Mouse (Mus musculus): ENCODE data around the gene Psmb7. TPM values are rescaled to one million over a fixed set of nuclear protein-coding genes. Genes with fewer than 3 reads are reported as not detected.
A peak's percentile ranks its signal among the peaks of the same experiment; 100 is the strongest.

The Psmb7 gene
- polyA plus RNA-seq, 1 experiment from 2014 or later = 299 TPM

DNA sequence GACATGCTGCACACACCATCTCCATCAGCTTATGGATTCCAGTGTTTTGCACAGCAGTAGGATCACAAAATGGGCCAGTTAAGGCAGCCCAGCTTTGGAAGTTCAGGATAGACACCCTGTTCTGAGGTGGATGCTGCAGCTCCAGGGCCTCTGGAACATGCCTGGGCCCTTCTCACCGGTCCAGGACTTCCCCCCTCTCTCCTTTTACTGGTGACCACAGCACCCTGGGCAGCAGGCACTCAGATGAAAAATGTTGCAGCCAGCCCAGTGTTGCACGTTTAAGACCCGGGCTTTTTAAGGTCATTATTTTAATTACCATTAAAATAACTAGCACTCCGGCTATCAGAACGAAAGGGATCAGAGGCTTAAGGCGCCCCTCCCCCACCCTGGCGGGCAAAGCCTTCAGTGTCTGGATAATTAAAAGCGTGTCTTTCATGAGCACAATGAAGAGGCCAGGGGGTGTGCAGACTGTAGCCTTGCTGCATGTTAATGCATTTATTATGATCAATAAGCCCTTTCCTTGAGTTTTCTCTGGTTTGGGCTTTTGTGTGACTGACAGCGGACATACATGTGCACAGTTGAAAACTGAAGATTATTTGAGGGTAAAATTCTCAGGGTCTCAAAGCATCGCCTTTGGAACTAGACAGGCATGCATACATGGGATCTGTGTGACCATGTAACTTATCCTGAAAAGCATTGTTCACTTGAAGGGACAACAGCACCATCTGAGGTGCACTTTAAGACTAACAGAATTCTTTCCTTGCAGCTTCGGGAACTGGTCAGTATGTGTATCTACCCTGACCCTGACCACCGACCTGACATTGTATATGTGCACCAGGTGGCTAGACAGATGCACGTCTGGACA lies 59.1 kb downstream of the Psmb7 start:
- H3K27me3 ChIP-seq (replicated peaks) = no peaks in the 10 kb centered on the region
- H3K4me1 ChIP-seq = peaks cover 33% of the 10 kb centered on the region
- WGBS = 29% methylated on average over 13 of the region's 13 CpGs
- H3K36me3 ChIP-seq = peaks cover 29% of the 10 kb centered on the region; the same call in 1 of the 2 replicates
- H3K9me3 ChIP-seq = no peaks in the 10 kb centered on the region
- H3K9ac ChIP-seq = no peak overlapping the region
- no peak overlapping the region for H3K4me3 ChIP-seq
- H3K27ac ChIP-seq = 0 out of 2 replicates have a peak overlapping the region, but pooled peaks have one; percentile 8
- H3K4me2 ChIP-seq (replicated peaks) = 0 out of 2 replicates have a peak overlapping the region, but pooled peaks have one; percentile 7
- peak; percentile 78 for ATAC-seq (ENCODE audit: low FRiP score, low read depth)

DNA sequence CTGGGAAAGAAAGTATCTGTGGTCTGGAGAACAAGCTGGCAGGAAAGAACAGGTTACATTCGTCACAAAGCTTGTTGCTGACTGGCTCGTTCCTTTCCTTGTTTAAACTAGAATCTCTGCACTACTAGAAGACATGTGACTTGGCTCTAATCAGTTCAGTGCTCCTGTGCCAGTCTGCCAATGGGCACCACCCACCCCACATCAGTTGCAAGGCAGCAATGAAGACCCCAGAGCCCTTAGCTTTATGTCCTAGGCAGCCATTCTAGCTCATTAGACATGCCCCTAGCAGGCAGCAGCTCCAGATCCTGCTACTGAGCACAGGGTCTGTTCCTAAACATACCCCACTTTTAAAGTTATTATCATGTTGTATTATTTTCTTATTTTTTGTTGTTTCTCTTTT lies 59.9 kb downstream of the Psmb7 start:
- H3K4me3 ChIP-seq = no peak overlapping the region
- H3K27me3 ChIP-seq (replicated peaks) = no peaks in the 10 kb centered on the region
- H3K27ac ChIP-seq = 0 out of 2 replicates have a peak overlapping the region, but pooled peaks have one; percentile 8
- H3K4me2 ChIP-seq (replicated peaks) = no peak overlapping the region
- H3K9me3 ChIP-seq = no peaks in the 10 kb centered on the region
- ATAC-seq (ENCODE audit: low FRiP score, low read depth) = no peak
- peaks cover 24% of the 10 kb centered on the region; the same call in 1 of the 2 replicates for H3K36me3 ChIP-seq
- H3K9ac ChIP-seq = no peak overlapping the region
- WGBS = 81% methylated on average over 2 of the region's 2 CpGs
- peaks cover 40% of the 10 kb centered on the region for H3K4me1 ChIP-seq

DNA sequence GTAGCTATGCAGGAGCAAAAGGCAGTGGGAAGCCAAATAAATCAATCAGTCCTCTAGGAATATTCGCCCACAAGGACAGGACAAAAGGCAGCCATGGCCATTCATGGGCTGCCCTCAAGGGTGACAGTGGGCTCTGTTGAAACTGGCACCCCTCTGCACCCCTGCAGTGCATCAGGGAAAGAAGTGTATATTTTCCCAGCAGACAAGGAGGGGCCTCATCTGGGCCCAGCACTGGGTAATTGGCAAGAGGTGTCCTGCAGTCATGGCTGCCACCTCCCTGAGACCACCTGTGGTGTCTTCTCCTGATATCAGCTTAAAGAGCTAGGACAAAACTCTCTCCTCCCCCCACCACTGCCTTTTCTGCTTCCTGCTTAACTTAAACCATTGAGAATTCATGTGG lies 64.4 kb downstream of the Psmb7 start:
- H3K4me2 ChIP-seq (replicated peaks) = peak overlapping the region; percentile 7; the same call in 1 of the 2 replicates
- H3K4me1 ChIP-seq = peaks cover 27% of the 10 kb centered on the region
- H3K36me3 ChIP-seq = peaks cover 13% of the 10 kb centered on the region; the same call in 1 of the 2 replicates
- H3K27me3 ChIP-seq (replicated peaks) = no peaks in the 10 kb centered on the region
- peak overlapping the region; percentile 79; the same call in 1 of the 2 replicates for H3K27ac ChIP-seq
- H3K9ac ChIP-seq = no peak overlapping the region
- WGBS = 29% methylated on average over 1 of the region's 1 CpGs
- no peak overlapping the region for H3K4me3 ChIP-seq
- ATAC-seq (ENCODE audit: low FRiP score, low read depth) = peak; percentile 22
- no peaks in the 10 kb centered on the region for H3K9me3 ChIP-seq

DNA sequence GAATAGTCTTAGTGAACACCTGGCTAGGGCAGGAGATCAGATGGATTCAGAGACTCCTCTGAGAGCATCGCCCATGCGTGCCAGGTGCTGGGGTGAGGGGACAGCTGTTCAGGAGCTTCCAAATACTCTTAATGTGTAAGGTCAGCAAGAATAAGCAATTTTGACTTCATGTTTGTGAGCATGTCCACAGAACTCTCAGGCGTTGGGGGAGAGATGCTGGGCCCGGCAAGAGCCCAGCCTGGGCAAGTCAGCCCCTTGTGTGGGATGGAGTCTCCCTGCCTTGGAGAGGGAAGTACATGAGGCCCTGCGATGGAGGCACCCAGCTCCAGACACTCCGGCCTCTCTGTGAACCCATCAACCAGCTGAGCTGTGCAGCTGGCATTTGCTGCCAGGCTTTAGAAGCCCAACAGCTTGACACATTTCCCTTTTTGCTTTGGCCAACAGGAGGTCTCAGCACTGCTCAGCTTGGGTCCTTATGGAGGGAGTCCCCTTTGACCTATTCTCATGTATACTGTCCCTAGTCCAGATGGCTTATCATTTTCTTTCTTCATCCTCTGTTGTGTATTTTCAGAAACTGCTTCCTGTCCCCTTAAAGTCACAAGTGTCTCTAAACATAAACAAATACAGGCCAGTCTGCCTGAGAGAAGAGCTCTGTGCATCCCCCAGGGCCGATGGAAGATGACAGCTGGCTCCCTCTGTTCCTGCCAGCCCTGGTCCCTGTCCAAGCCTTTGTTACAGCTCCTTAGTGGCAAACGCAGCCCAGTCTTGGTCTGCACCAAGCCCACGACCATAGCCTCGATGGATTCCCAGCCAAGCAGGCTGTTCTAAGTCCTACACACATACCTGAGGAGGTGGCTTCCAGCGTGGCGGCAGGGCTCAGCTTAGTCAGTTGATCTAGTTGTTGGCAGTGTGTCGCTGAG lies 65.0 kb downstream of the Psmb7 start:
- H3K27ac ChIP-seq = peak overlapping the region; percentile 79
- WGBS = 50% methylated on average over 13 of the region's 13 CpGs
- no peak overlapping the region for H3K9ac ChIP-seq
- H3K4me1 ChIP-seq = peaks cover 21% of the 10 kb centered on the region
- no peaks in the 10 kb centered on the region for H3K9me3 ChIP-seq
- H3K27me3 ChIP-seq (replicated peaks) = no peaks in the 10 kb centered on the region
- peak overlapping the region; percentile 7; the same call in 1 of the 2 replicates for H3K4me2 ChIP-seq (replicated peaks)
- peaks cover 13% of the 10 kb centered on the region; the same call in 1 of the 2 replicates for H3K36me3 ChIP-seq
- H3K4me3 ChIP-seq = no peak overlapping the region
- ATAC-seq (ENCODE audit: low FRiP score, low read depth) = peak; percentile 74

DNA sequence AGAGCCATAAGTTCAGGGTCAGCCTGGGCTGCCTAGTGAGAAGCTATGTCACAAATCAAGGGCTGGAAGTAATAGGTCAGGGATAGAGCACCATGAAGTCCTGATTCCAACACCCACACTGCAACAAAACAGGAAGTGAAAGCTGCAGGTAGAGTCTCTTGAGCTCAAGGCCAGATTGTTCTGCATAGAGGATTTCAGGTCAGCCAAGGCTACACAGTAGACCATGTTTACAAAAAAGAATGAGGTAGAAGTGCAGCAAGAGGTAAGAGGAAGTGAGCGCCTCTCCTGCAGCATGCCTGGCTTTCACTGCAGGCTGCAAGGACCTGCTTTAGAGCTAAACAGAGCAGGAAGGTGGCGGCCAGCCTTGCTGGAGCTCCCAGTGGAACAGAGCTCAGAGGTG lies 69.2 kb downstream of the Psmb7 start:
- no peak overlapping the region for H3K9ac ChIP-seq
- peaks cover 17% of the 10 kb centered on the region for H3K4me1 ChIP-seq
- H3K9me3 ChIP-seq = no peaks in the 10 kb centered on the region
- no peak overlapping the region for H3K27ac ChIP-seq
- WGBS = 89% methylated on average over 2 of the region's 2 CpGs
- no peak overlapping the region for H3K4me2 ChIP-seq (replicated peaks)
- H3K4me3 ChIP-seq = no peak overlapping the region
- H3K27me3 ChIP-seq (replicated peaks) = no peaks in the 10 kb centered on the region
- ATAC-seq (ENCODE audit: low FRiP score, low read depth) = no peak
- H3K36me3 ChIP-seq = peaks cover 25% of the 10 kb centered on the region; the same call in 1 of the 2 replicates

DNA sequence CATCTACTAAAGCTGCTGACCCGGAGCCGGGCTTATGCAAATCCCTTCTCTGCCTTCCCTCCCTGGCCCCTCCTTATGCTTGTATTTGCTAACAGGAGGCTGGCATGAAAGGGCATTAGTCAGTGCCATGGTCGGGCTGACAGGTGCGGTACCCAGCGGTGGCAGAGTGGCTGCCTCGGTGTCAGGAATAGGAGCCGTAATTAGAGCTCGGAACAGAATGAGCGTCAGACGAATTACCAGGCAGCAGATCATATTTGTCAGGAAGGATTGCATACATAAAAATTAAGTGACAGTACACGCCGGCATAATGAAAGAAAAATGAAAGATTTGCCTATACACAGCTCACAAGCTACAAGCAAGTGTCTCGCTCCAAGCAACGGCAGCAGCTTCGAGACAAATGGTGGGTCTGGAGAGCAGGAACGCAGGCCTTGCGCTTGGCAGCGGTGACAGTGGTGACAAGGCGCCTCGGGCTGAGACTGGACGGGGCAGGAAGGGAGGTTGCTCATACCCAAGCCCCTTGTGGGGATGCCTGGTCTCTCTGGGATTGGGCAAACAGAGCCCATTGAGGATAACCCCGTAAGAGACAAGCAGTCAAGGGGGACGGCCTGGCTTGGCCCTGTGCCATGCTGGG lies 71.8 kb downstream of the Psmb7 start:
- Histone ChIP-seq H3K4me1 (peaks cover 3% of the 10 kb centered on the region; the same call in 1 of the 2 replicates), H3K36me3 (peaks cover 40% of the 10 kb centered on the region), H3K27ac (no peak overlapping the region), H3K4me2 (replicated peaks) (no peak overlapping the region), H3K4me3 (no peak overlapping the region), H3K9ac (no peak overlapping the region), H3K27me3 (replicated peaks) (no peaks in the 10 kb centered on the region), H3K9me3 (no peaks in the 10 kb centered on the region)
- WGBS = 82% methylated on average over 23 of the region's 23 CpGs
- ATAC-seq (ENCODE audit: low FRiP score, low read depth) = 0 out of 2 replicates have a peak, but pooled peaks have one; percentile 26

DNA sequence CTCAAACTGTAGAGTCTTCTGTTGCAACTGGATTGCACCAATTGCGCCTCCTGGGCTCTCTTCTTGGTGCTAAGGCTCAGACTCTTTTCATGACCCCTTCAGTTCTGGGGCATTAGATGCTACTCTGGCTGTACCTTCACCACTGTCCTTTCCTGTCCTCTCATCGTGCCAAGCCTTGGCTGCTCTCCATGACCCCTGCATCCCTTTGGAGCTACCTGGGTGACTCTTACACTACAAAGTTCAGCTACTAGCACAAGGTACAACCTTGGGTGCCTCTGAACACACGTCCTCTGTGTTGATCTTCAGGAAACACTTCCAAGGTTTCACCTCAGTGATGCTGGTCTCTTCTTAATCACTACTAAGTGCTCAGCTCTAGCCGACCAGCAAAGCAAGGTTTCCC lies 81.3 kb downstream of the Psmb7 start:
- no peak overlapping the region for H3K4me3 ChIP-seq

DNA sequence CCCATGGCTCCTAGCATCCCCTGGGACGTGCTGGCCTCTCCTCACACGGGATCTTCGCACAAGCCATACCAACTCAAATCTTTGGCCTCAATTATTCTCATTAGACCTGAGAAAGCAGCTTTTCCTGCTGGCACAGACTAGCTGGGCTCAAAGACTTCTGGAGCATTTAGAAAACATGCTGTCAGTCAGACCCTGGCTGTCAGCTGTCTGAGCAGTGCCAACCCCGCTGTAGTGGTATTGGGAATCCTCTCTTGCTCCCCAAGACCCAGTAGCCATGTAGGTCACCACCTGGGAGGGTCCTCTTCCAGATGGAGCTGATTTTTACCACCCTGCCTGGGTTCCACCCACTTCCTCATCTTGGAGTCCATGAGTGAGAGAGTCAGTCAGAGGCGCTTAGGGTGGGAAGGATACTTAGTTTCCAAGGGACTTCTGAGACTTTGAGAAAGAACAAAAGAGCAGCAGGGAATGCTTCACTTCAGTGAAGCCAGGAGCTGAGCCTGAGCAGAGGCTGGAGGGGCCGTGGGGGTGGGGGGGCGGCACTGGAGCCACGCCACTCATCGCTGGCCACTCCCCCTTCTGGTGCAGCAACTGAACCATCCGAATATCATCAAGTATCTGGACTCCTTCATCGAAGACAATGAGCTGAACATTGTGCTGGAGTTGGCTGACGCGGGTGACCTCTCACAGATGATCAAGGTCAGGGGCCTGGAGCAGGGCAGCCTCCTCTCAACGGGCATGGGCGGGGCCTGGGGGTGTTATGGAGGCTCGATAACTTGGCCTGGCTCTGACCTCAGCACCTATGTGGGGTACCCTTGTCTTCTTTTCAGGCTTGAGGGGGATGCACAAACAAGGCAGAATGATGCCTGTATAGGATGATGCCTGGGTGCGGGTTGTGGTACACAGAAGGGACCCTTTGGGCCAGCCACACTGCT lies 83.3 kb downstream of the Psmb7 start:
- Histone ChIP-seq H3K27me3 (replicated peaks) (no peaks in the 10 kb centered on the region), H3K9me3 (no peaks in the 10 kb centered on the region), H3K27ac (no peak overlapping the region), H3K4me3 (no peak overlapping the region), H3K4me1 (peaks cover 6% of the 10 kb centered on the region; the same call in 1 of the 2 replicates), H3K9ac (no peak overlapping the region), H3K4me2 (replicated peaks) (no peak overlapping the region), H3K36me3 (peaks cover 23% of the 10 kb centered on the region; the same call in 1 of the 2 replicates)
- ATAC-seq (ENCODE audit: low FRiP score, low read depth) = no peak
- whole genome bisulfite sequencing = 49% methylated on average over 17 of the region's 17 CpGs

More for the DNA sequence above, 81.3 kb downstream of the Psmb7 start:
- 91% methylated on average over 4 of the region's 4 CpGs for WGBS
- no peaks in the 10 kb centered on the region for H3K27me3 ChIP-seq (replicated peaks)
- no peak overlapping the region for H3K4me2 ChIP-seq (replicated peaks)
- no peak overlapping the region for H3K27ac ChIP-seq
- peaks cover 29% of the 10 kb centered on the region for H3K36me3 ChIP-seq
- H3K9me3 ChIP-seq = no peaks in the 10 kb centered on the region
- H3K4me1 ChIP-seq = peaks cover 6% of the 10 kb centered on the region; the same call in 1 of the 2 replicates
- ATAC-seq (ENCODE audit: low FRiP score, low read depth) = no peak
- H3K9ac ChIP-seq = no peak overlapping the region

DNA sequence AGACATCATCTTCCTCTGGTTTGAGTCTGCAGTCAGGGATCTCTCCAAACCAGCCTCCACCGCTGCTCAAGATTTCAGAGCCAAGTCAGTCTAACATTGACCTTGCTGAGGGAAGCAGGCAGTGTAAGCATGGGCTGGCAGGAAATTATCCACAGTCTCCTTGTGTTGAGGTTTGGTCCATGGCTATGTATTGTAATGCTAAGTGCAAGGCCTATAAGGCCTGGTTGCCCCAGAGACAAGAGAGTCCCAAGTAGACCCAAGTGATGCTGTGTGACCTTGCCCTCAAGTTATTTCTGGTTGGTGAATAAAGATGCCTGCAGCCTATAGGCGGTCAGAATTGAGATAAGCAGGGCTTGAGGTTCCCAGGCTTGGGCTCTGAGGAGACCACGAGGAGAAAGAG lies 87.2 kb downstream of the Psmb7 start:
- no peak overlapping the region for H3K4me2 ChIP-seq (replicated peaks)
- no peak for ATAC-seq (ENCODE audit: low FRiP score, low read depth)
- H3K9me3 ChIP-seq = no peaks in the 10 kb centered on the region
- no peak overlapping the region for H3K9ac ChIP-seq
- WGBS = 83% methylated on average over 3 of the region's 3 CpGs
- H3K36me3 ChIP-seq = peaks cover 23% of the 10 kb centered on the region; the same call in 1 of the 2 replicates
- no peaks in the 10 kb centered on the region for H3K27me3 ChIP-seq (replicated peaks)
- H3K4me3 ChIP-seq = no peak overlapping the region
- H3K27ac ChIP-seq = no peak overlapping the region
- H3K4me1 ChIP-seq = peaks cover 21% of the 10 kb centered on the region; the same call in 1 of the 2 replicates

DNA sequence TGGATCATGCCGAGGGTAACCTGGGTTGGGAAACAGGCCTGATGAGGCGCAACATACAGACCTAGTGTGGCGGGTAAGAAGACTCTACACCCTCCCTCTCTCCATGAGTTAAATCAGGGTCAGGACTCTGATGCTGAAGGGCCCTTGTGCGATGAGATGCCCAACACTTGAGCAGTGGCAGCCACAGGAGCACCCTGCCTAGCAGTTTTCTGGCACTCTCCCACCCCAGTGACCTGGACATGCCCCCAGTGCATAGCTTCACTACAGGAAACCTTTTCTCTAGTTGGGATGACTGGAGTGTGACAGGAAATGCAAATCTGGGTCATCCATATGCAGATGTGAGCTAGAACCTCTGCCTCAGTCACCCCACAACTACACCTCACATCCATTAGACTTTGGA lies 88.2 kb downstream of the Psmb7 start:
- peaks cover 22% of the 10 kb centered on the region; the same call in 1 of the 2 replicates for H3K4me1 ChIP-seq
- ATAC-seq (ENCODE audit: low FRiP score, low read depth) = no peak
- no peak overlapping the region for H3K27ac ChIP-seq
- 88% methylated on average over 4 of the region's 4 CpGs for WGBS
- H3K9me3 ChIP-seq = no peaks in the 10 kb centered on the region
- H3K9ac ChIP-seq = no peak overlapping the region
- H3K36me3 ChIP-seq = peaks cover 17% of the 10 kb centered on the region; the same call in 1 of the 2 replicates
- no peak overlapping the region for H3K4me3 ChIP-seq
- no peak overlapping the region for H3K4me2 ChIP-seq (replicated peaks)
- H3K27me3 ChIP-seq (replicated peaks) = no peaks in the 10 kb centered on the region

Data from neural tube, embryonic 12.5 days (tissue).